Mouse (Mus musculus): ENCODE measurements around the gene Gm5105.

The Gm5105 gene

DNA sequence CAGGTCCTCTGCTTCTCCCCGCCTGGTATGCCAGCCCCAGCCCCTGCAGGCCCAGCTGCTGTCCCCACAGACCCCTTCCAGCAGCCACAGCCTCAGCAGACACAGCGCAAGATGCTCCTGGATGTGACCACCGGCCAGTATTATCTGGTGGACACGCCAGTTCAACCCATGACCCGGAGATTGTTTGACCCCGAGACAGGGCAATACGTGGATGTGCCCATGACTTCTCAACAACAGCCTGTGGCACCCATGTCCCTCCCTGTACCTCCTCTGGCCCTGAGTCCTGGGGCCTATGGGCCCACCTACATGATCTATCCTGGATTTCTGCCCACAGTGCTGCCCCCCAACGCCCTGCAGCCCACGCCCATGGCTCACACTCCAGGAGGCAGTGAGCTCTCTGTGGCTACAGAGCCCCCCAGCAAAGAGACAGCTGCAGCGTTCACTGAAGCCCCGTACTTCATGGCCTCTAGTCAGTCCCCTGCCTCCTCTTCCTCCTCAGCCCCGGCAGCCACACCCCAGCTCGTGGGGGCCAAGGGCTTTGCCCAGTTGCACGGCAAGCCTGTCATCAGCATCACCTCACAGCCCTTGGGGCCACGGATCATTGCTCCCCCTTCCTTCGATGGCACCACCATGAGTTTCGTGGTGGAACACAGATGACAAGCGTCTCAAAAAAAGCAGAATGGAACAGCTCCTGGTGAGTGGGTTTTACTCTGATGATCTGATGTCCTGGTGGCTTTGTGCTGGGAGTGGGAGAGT lies 2.7 kb upstream of the Gm5105 start:
- in situ Hi-C loops (cut with MboI; ENCODE audit: unreplicated experiment in 2 of 2) = no loop called here

- in situ Hi-C loops (cut with MboI; ENCODE audit: unreplicated experiment in 2 of 2) = no loop called here
These were observed 915 bp upstream of the Gm5105 start for GRCm38 (mm10) chr3:138068103-138068502.

DNA sequence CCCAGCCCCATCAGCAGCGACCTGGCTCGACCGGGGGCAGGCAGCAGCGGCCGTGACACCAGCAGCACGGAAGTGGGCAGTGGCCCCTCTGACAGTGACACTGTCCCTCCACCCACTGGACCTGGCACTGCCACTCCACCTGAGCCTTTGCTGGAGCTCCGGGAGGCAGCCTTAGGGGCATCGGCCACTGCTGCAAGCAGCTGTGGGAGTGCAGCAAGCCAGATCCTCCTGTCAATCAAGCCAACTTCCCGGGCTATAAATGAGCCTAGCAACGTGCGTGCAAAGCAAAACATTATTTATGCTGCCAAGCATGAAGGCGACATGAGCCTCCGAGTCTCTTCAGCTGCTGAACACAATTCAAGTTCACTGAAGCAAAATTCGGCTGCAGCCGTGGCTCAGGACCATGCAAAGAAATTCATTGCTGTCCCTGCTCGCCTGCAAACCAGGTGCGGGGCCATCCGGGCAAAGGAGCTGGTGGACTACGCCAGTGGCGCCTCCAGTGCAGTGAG lies 786 bp downstream of the Gm5105 start:
- in situ Hi-C loops (cut with MboI; ENCODE audit: unreplicated experiment in 2 of 2) = no loop called here

DNA sequence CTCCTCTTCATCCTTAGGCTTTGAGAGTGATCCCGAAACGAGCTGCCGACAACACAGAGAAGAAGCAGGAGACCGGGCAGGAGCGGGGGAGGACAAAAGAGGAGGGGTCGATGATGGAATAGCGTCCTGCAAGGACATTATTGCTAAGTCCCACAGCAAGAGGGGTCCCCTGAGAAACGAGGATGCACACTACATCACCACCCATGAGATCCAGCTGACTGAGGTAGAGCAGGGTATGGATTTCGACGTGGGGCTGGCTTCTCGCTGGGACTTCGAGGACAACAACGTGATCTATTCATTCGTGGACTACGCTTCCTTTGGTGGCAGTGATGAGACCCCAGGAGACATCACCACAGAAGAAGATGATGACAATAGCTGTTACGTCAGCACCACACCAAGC lies 1.3 kb downstream of the Gm5105 start:
- in situ Hi-C loops (cut with MboI; ENCODE audit: unreplicated experiment in 2 of 2) = no loop called here

GRCm38 (mm10) chr3:138064732-138065645 lies 2.2 kb downstream of the Gm5105 start, which contains the start of gene 1110002E22Rik:
1110002E22Rik (plus strand) TSS chr3:138065052.
- in situ Hi-C loops (cut with MboI; ENCODE audit: unreplicated experiment in 2 of 2) = no loop called here

GRCm38 (mm10) chr3:138063731-138064329 lies 3.4 kb downstream of the Gm5105 start:
- in situ Hi-C loops (cut with MboI; ENCODE audit: unreplicated experiment in 2 of 2) = no loop called here

DNA sequence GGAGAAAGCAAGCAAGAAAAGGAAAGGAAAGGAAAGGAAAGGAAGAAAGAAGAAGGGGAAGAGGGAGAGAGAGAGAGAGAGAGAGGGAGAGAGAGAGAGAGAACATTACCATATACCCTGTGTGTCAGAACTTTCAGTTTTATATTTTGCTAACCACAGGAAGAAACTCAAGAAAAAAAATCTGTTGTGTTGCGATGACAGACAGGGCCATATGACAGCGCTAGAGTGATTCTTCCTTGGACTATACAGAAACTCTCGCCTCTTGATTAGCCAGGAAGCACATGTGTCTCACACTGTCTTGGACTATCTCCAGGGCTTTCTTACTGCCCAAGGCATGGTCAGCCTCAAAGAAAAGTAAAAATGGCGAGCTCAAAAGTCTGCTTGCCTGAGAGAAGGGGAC lies 4.5 kb downstream of the Gm5105 start:
- in situ Hi-C loops (cut with MboI; ENCODE audit: unreplicated experiment in 2 of 2) = no loop called here

GRCm38 (mm10) chr3:138061205-138061911 lies 5.8 kb downstream of the Gm5105 start:
- in situ Hi-C loops (cut with MboI; ENCODE audit: unreplicated experiment in 2 of 2) = no loop called here

GRCm38 (mm10) chr3:138060429-138060828 lies 6.8 kb downstream of the Gm5105 start:
- in situ Hi-C loops (cut with MboI; ENCODE audit: unreplicated experiment in 2 of 2) = no loop called here

DNA sequence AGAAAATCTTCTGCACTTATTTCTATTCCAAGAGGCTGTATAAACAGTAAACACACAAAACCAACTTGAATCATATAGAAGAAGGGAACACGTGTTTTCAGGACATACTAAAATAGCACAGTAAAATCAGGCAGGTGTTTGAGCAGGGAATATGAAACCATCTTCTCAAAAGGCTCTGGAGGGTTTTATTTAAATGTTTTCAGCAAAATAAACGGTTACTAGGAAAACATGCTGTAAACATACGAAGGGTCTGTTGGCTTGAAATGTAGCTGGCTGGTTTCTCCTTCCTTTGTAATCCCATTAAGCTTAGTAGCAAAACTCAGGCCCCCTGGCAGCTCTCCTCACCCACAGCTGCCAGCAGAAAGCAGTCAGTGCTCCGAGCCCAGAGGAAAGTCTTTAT lies 9.0 kb downstream of the Gm5105 start:
- in situ Hi-C loops (cut with MboI; ENCODE audit: unreplicated experiment in 2 of 2) = no loop called here

DNA sequence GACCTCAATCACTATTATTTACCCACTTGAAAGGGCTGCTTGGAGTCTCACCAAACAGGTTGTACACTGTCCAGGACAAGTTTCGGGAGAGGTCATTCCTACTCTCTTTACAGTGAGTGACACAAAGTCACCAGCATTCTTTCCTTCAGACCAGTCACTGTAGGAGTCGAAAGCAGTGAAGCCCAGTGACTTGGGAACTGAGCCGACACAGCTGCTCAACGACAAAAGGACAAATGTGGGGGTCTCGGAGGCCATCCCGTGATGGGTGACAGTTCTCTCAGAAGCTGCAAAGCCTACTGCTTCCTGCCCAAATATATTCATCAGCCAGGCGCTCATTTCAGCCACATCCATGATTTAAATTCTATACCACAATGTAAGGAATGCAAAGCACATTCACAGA lies 10.2 kb downstream of the Gm5105 start:
- in situ Hi-C loops (cut with MboI; ENCODE audit: unreplicated experiment in 2 of 2) = no loop called here

DNA sequence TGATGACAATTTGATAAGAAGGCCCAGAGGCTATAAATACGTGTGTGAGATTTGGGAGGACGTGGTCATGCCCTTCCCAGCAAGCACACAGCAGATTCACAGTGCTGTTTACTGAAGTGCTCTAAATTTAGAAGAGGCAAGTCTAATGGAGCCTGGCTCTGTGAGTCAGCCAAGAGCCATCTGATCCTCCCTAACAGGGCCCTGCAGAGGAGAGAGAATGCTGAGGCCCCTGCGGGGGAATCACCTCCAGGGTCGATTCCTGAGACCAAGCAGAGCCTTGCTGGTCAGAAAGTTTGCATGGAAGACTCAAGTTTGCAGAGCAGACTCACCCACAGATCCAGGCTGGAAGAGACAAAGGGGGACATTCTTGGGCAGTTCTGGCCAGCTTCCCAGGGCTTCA lies 13.2 kb downstream of the Gm5105 start:
- in situ Hi-C loops (cut with MboI; ENCODE audit: unreplicated experiment in 2 of 2) = no loop called here

DNA sequence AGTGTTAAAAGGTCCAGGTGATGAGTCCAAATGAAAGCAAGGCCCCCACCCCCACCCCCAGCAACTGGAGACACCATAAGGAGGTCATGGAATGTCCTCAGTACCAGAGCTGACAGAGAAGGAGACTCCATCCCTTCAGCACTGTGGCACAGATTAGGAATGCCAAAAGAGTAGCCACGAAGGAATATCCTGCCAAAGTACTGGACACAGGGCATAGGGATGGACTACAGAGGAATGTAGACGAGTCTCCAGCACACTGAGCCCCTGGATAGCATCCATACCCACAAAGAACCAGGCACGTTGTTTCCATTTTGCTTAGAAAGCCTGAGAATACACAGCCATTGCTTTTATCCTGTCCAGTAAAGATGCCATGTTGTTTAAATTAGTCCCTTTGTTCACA lies 15.8 kb downstream of the Gm5105 start:
- in situ Hi-C loops (cut with MboI; ENCODE audit: unreplicated experiment in 2 of 2) = no loop called here

DNA sequence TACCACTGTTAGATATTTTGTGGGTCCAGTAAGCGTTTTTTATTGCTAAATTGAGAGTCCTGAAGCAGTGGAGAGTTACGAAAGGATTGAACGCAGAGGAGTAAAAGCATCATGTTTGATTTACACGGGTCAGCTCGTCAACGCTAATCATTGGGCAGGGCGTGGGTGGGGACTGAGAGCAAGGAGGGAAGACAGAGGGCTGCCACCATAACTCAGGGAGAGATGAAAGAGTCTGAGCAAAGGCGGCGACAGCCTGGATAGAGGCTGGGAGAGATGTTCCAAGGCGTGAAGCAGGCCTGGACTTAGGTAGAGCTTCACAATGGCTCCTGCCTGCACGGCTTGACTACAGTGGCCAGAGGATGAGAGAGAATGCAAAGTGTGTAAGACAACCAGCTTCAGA lies 16.4 kb downstream of the Gm5105 start:
- in situ Hi-C loops (cut with MboI; ENCODE audit: unreplicated experiment in 2 of 2) = no loop called here

GRCm38 (mm10) chr3:138049555-138049954 lies 17.6 kb downstream of the Gm5105 start:
- in situ Hi-C loops (cut with MboI; ENCODE audit: unreplicated experiment in 2 of 2) = no loop called here

DNA sequence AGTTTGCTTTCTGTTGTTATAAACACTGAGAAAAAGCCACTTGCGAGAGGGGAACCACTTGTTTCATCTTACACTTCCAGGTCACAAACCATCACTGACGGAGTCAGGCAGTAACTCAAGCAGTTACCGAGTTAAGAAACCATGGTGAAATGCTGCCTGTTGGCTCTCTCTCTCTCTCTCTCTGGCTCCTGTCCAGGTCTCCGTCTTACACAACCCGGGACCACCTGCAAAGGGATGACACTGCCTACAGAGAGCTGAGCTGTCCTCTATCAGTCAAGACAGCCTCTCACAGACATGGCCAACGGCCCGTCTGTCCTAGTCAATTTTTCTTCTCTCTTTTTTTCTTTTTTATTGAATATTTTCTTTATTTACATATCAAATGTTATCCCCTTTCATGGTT lies 23.9 kb downstream of the Gm5105 start:
- in situ Hi-C loops (cut with MboI; ENCODE audit: unreplicated experiment in 2 of 2) = no loop called here

GRCm38 (mm10) chr3:138041591-138042301 lies 25.4 kb downstream of the Gm5105 start:
- in situ Hi-C loops (cut with MboI; ENCODE audit: unreplicated experiment in 2 of 2) = no loop called here

GRCm38 (mm10) chr3:138040938-138041337 lies 26.2 kb downstream of the Gm5105 start:
- in situ Hi-C loops (cut with MboI; ENCODE audit: unreplicated experiment in 2 of 2) = no loop called here

GRCm38 (mm10) chr3:138033986-138034385 lies 33.2 kb downstream of the Gm5105 start:
- in situ Hi-C loops (cut with MboI; ENCODE audit: unreplicated experiment in 2 of 2) = no loop called here

- in situ Hi-C loops (cut with MboI; ENCODE audit: unreplicated experiment in 2 of 2) = no loop called here
These were observed 36.6 kb downstream of the Gm5105 start for GRCm38 (mm10) chr3:138030563-138030962.

All from v-Abl transformed pro-B cells (cell line).